Mouse (Mus musculus) liver, embryonic 15.5 days (tissue): Measurements from ENCODE around the gene 1110008L16Rik. TPM values are rescaled to one million over a fixed set of nuclear protein-coding genes. Genes with fewer than 3 reads are reported as not detected.

Experiments used
- ATAC-seq: fragments of 200-750 bp; cut with Nextera tagmentation; 2 replicates; pipeline ENCODE4 v1.8.0; 2017; ENCODE audit warnings: moderate number of reproducible peaks, mild to moderate bottlenecking, moderate library complexity; ENCODE audit not compliant: insufficient read depth
- H3K27ac ChIP-seq: fragments of 300-500 bp; sonication (generic); replicated peaks from 2 replicates; pipeline ENCODE4 v1.5.1; 2015; ENCODE audit warnings: mild to moderate bottlenecking, inconsistent platforms
- H3K27me3 ChIP-seq: fragments of 300-500 bp; sonication (generic); 2 replicates; pipeline ENCODE4 v1.6.1; 2015; ENCODE audit warnings: mild to moderate bottlenecking, inconsistent platforms
- H3K36me3 ChIP-seq: fragments of 300-500 bp; sonication (generic); replicated peaks from 2 replicates; pipeline ENCODE4 v1.6.1; 2015; ENCODE audit warnings: moderate library complexity, mild to moderate bottlenecking, inconsistent platforms
- H3K4me1 ChIP-seq: fragments of 300-500 bp; sonication (generic); replicated peaks from 2 replicates; pipeline ENCODE4 v1.6.1; 2015; ENCODE audit warnings: inconsistent platforms
- H3K4me2 ChIP-seq: fragments of 300-500 bp; sonication (generic); 2 replicates; pipeline ENCODE4 v1.6.1; 2015; ENCODE audit warnings: moderate library complexity, mild to moderate bottlenecking, inconsistent platforms
- H3K4me3 ChIP-seq: fragments of 300-500 bp; sonication (generic); replicated peaks from 2 replicates; pipeline ENCODE4 v1.5.1; 2015; ENCODE audit warnings: mild to moderate bottlenecking, inconsistent platforms
- H3K9ac ChIP-seq: fragments of 300-500 bp; sonication (generic); 2 replicates; pipeline ENCODE4 v1.6.1; 2015; ENCODE audit warnings: moderate library complexity, mild to moderate bottlenecking, inconsistent platforms
- H3K9me3 ChIP-seq: fragments of 300-500 bp; sonication (generic); replicated peaks from 2 replicates; pipeline ENCODE4 v1.6.1; 2016; ENCODE audit warnings: inconsistent platforms
- WGBS: fragments of 180-500 bp; shearing (Covaris S2); methylation state at CpG from one replicate; pipeline ENCODE4 v1.1.7; 2015; ENCODE audit warnings: mixed read lengths; ENCODE audit not compliant: insufficient replicate concordance; 5-methylcytosine and 5-hydroxymethylcytosine counted together
- polyA plus RNA-seq: library from polyadenylated mRNA; unstranded; fragments of >200 nt; fragmentation: Nextera tagmentation; extraction: Ambion mirVana; gene quantifications from 2 replicates; pipeline ENCODE4 v1.2.1, GENCODE M21; 2015

1110008L16Rik gene
- polyA plus RNA-seq, 1 experiment from 2014 or later = 6.1 TPM

DNA sequence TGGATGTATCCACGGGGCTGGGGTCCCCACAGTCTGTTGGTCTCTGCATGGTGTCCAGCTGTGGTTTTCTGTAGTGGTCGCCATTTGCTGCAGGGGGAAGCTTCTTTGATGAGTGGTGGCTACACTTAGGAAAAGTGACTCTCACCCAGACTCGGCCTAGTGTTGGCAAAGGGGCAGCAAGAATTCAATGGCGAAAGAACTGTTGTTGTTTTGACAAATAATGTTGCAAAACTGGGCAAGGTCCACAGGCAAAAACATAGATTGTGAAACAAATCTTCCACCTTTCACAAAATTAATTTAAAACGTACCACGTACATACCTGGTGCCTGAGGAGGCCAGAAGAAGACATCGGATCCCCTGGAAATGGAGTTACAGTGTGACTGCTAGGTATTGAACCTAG lies 126.9 kb downstream of the 1110008L16Rik start:
- WGBS = 66% methylated on average over 7 of the region's 7 CpGs
- H3K36me3 ChIP-seq = no peaks in the 10 kb centered on the region
- no peaks in the 10 kb centered on the region for H3K4me1 ChIP-seq
- no peaks in the 10 kb centered on the region for H3K9me3 ChIP-seq
- ATAC-seq = no peak
- no peak overlapping the region for H3K27ac ChIP-seq
- H3K27me3 ChIP-seq = no peaks in the 10 kb centered on the region
- no peak overlapping the region for H3K9ac ChIP-seq
- no peak overlapping the region for H3K4me3 ChIP-seq
- no peak overlapping the region for H3K4me2 ChIP-seq

DNA sequence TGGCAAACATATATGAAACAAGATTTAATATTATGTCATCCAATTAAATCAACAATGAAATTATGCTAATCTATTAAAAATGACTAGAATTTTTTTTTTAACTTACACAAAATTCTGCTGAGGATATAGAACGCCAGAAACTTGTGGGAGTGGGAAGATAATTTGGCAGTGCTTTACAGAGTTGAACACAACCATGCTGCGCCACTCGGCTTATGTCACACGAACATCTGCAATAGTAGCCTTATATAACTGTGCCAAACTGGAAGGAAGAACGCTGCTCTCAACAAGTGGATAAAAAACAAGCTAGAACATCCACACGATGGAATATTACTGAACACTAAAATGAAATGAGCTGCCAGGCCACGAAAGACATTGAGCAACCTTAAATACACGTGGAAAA lies 129.8 kb downstream of the 1110008L16Rik start:
- no peak overlapping the region for H3K27ac ChIP-seq
- H3K36me3 ChIP-seq = no peaks in the 10 kb centered on the region
- no peak overlapping the region for H3K4me2 ChIP-seq
- no peak for ATAC-seq
- 65% methylated on average over 8 of the region's 8 CpGs for WGBS
- H3K9me3 ChIP-seq = no peaks in the 10 kb centered on the region
- no peak overlapping the region for H3K9ac ChIP-seq
- 0 out of 2 replicates have a peak, but pooled peaks cover 5% of the 10 kb centered on the region for H3K27me3 ChIP-seq
- no peak overlapping the region for H3K4me3 ChIP-seq
- no peaks in the 10 kb centered on the region for H3K4me1 ChIP-seq

DNA sequence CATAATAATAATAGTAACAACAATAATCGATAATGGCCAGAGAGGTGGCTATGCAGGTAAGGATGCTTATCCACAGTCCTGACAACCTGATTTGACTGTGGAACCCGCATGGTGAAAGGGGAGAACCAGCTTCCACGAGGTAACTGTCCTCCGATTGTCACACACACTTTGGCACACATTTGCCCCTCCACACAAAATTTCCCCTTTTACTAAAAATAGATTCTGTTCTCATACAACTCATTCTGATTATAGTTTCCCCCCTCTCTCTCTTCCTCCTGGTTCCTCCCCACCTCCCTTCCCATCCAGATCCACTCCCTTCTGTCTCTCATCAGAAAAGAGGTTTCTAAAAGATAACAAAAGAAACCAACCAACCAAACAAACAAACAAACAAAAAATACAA lies 130.6 kb downstream of the 1110008L16Rik start:
- Histone ChIP-seq H3K36me3 (no peaks in the 10 kb centered on the region), H3K4me2 (no peak overlapping the region), H3K27me3 (0 out of 2 replicates have a peak, but pooled peaks cover 5% of the 10 kb centered on the region), H3K4me1 (no peaks in the 10 kb centered on the region), H3K9me3 (no peaks in the 10 kb centered on the region), H3K9ac (no peak overlapping the region), H3K27ac (no peak overlapping the region), H3K4me3 (no peak overlapping the region)
- 50% methylated on average over 4 of the region's 4 CpGs for WGBS
- ATAC-seq = no peak

Other genes starting within 250 kb of the 1110008L16Rik start
- 30.8 and 31.5 TPM in 2 replicates for gene 2700097O09Rik, start 219.5 kb upstream of the 1110008L16Rik start, polyA plus RNA-seq
- 70.0 and 77.5 TPM in 2 replicates for gene Srp54a, start 219.3 kb upstream of the 1110008L16Rik start, polyA plus RNA-seq
- 7.6 and 7.8 TPM in 2 replicates for gene Fam177a, start 175.1 kb upstream of the 1110008L16Rik start, polyA plus RNA-seq
- gene Srp54b, start 144.5 kb upstream of the 1110008L16Rik start, polyA plus RNA-seq = 22.8 and 25.2 TPM in 2 replicates
- 0.64 and 0.66 TPM in 2 replicates for gene 1700047I17Rik2, start 100.0 kb upstream of the 1110008L16Rik start, polyA plus RNA-seq
- gene Srp54c, start 69.4 kb upstream of the 1110008L16Rik start, polyA plus RNA-seq = 27.1 and 31.4 TPM in 2 replicates
- gene Ppp2r3c, start 3.4 kb downstream of the 1110008L16Rik start, polyA plus RNA-seq = 4.7 and 4.9 TPM in 2 replicates
- gene Psma6, start 84.6 kb downstream of the 1110008L16Rik start, polyA plus RNA-seq = 185 and 190 TPM in 2 replicates
- 22.9 and 24.4 TPM in 2 replicates for gene Nfkbia, start 193.1 kb downstream of the 1110008L16Rik start, polyA plus RNA-seq